Mouse (Mus musculus): Measurements from ENCODE around the gene Psmd9. TPM values are rescaled to one million over a fixed set of nuclear protein-coding genes. Genes with fewer than 3 reads are reported as not detected.

Gene Psmd9
- polyA plus RNA-seq, 1 experiment, result 19.5 TPM

DNA sequence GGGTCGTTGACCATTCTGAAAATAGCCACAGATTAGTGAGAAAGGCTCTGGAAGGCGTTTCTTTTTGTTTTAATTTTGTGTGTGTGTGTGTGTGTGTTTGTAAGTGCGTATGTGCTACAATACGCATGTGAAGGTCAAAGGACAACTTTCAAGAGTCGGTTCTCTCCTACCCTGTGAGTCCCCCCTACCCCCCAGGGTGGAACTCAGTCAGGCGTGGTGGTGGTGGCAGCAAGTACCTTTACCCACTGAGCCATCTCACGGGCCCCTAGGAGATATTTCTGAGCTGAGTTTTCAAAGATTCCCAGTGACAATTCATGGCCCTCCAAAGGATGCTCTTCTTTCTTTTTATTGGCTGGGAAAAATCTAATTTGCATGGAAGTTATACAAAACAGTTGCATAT, 128.6 kb downstream of the Psmd9 start:
- no peak overlapping the region for H3K27ac ChIP-seq (replicated peaks; ENCODE audit: low read depth, low read length)
- no peaks in the 10 kb centered on the region for H3K4me1 ChIP-seq (ENCODE audit: control insufficient read depth, insufficient read depth, insufficient read length, low read length)
- H3K4me3 ChIP-seq (ENCODE audit: insufficient read depth, low read depth, low read length), result no peak overlapping the region

DNA sequence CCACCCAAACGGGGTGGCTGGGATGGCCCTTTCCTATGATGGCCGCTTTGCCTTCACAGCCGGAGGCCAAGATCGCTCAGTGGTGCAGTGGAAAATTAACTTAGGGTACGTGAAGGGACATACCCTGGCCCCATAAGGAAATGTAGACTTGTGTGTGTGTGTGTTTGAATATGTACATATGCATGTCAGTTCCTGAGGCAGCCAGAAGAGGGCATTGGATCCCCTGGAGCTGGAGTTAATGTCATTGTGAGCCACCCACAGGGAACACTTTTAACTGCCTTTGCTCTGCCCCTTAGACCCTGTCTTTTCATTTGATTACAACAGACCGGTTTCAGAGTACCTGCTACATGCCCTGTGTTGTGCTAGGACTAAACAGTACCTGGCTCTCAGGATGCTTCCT, 129.3 kb downstream of the Psmd9 start:
- no peak overlapping the region for H3K4me3 ChIP-seq (ENCODE audit: insufficient read depth, low read depth, low read length)
- no peak overlapping the region for H3K27ac ChIP-seq (replicated peaks; ENCODE audit: low read depth, low read length)

More for the DNA sequence above, 129.3 kb downstream of the Psmd9 start:
- H3K4me1 ChIP-seq (ENCODE audit: control insufficient read depth, insufficient read depth, insufficient read length, low read length), result no peaks in the 10 kb centered on the region

Other genes starting within 250 kb of the Psmd9 start
- gene Kdm2b, start 179.6 kb upstream of the Psmd9 start, polyA plus RNA-seq (2012; ENCODE audit: insufficient read depth, insufficient read length, missing spikeins), result 6.3 and 6.5 TPM in 2 replicates
- gene Orai1, start 154.3 kb upstream of the Psmd9 start, polyA plus RNA-seq (2012; ENCODE audit: insufficient read depth, insufficient read length, missing spikeins), result 6.9 and 7.6 TPM in 2 replicates
- not detected in 2 replicates for gene Morn3, start 122.4 kb upstream of the Psmd9 start, polyA plus RNA-seq (2012; ENCODE audit: insufficient read depth, insufficient read length, missing spikeins)
- gene Tmem120b, start 101.0 kb upstream of the Psmd9 start, polyA plus RNA-seq (2012; ENCODE audit: insufficient read depth, insufficient read length, missing spikeins), result 91.8 and 116 TPM in 2 replicates
- gene Rhof, start 36.7 kb upstream of the Psmd9 start, polyA plus RNA-seq (2012; ENCODE audit: insufficient read depth, insufficient read length, missing spikeins), result 0.48 and 0.67 TPM in 2 replicates
- 5.4 and 8.3 TPM in 2 replicates for gene Setd1b, start 27.2 kb upstream of the Psmd9 start, polyA plus RNA-seq (2012; ENCODE audit: insufficient read depth, insufficient read length, missing spikeins)
- gene Hpd, start 13.3 kb downstream of the Psmd9 start, polyA plus RNA-seq (2012; ENCODE audit: insufficient read depth, insufficient read length, missing spikeins), result 1.7 TPM in 2 replicates
- 0.24 and 0.54 TPM in 2 replicates for gene Wdr66, start 82.7 kb downstream of the Psmd9 start, polyA plus RNA-seq (2012; ENCODE audit: insufficient read depth, insufficient read length, missing spikeins)
- gene Bcl7a, start 174.4 kb downstream of the Psmd9 start, polyA plus RNA-seq (2012; ENCODE audit: insufficient read depth, insufficient read length, missing spikeins), result 9.7 and 9.8 TPM in 2 replicates
- gene Mlxip, start 225.4 kb downstream of the Psmd9 start, polyA plus RNA-seq (2012; ENCODE audit: insufficient read depth, insufficient read length, missing spikeins), result 7.8 and 8.2 TPM in 2 replicates